Mouse (Mus musculus) spleen, adult 12 weeks (tissue): ENCODE measurements at regions not wholly inside any gene's neighbourhood (a gene's known extent, or its start where the extent isn't known, plus 50 kb on each side); places are given as distances from the start of the nearest gene placed in this dataset.

ENCODE experiments used
- DNase-seq: peaks from one replicate; pipeline ENCODE4 v3.0.0; 2022; ENCODE audit warnings: low spot score

DNA sequence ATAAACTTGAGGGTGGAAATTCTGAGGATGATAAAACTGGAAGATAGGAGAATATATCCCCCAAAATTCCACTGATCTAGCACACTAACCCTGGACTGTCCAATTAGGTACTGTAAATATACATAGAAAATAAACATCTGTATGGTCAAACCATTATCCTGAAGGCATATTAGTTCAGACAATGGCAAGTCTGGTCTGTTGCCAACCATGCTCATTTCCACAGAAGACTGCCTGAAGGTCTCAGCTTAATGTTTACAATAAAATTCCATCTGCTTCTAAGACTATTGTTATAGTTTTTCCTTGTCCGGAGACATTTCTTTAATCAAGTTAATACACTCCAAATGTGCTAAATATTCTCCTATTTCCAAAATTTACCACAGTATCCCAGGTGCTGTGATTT, 441.2 kb downstream of the Sorl1 start:
- no peak for DNase-seq

DNA sequence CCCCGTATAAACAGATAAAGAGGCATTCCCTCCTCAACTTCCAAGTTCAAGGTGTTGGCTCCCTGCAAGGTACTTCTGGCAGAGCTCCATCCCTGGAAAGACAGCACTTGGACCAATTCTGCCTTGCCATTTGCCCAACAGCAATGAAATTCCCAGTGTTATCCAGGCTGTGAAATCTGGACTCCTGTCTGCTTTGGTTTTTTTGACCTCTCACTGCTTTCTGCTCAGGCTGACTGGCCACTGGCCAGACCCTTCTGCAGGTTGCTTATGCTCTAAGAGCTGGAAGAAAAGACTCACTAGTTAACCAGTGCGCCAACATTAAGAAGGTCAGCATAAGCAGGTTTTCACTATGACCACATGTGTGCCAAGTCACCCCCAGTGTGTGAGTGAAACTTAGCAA, 448.4 kb downstream of the Sorl1 start:
- no peak for DNase-seq

DNA sequence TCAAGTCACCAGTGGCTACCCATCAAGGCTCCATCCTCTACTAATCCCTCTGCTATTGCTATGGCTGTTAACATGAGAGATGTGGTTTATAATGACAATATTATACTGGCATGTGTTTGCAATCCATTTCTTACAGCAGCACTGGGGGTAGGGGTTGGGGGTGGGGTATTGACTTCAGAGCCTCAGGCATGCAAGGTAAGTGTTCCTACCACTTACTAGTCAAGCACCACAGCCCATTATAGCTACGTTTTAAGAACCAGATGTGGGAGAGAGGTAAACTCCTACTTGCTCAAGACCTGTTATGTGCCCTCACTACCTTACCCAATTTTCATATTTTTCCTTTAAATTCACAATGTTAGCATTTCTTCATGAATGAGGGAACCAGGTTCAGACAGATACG, 451.1 kb downstream of the Sorl1 start:
- no peak for DNase-seq

DNA sequence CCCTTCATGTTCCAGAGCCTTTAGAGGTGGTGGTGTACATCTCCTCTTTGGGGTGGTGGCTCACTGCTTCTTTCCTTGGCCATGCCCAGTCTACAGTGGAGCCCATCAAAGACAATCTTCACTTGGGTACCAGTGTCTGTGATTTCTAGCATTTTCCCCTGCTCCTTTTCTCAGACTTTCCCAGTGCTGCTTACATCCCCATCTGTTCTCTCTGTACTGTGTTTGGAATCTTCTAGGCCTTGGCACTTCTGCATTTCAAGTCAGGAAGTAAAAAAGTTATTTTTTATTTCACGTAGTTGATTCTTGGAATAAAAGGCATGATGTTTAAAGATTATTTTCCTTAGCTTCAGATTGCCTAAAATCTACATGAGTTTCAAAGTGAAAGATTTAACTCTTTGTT, 455.4 kb downstream of the Sorl1 start:
- DNase-seq, result no peak

DNA sequence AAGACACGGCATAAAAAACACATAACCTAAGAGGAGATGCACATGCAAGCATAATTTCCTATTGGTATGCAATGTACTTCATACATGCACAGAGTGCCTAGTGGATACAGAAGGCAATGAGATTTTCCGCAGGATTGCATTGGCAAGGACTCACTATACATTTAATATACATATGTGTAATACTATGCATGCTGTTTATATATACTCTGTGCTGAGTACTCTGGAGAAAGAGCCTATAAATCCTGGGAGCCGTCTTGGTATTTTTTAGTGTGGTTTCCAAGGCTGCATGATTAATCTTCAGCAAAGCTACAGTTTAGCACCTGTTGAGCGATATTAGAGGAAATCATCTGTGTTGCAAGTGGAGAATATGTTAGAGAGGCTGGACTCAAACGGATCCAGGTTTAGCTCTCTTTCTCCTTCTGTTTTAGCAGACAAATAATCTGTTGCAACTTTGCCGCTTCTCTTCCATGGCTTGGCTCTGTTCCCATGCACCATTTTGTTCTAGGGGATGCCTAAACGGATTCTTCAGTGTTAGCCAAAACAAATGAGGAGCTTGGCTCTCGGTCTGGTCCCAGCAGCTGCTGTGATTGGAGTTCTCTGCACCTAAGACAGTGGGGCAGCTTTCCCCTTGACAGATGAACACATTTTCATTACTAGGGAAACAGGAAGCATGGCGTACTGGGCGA, 459.0 kb downstream of the Sorl1 start:
- no peak for DNase-seq

DNA sequence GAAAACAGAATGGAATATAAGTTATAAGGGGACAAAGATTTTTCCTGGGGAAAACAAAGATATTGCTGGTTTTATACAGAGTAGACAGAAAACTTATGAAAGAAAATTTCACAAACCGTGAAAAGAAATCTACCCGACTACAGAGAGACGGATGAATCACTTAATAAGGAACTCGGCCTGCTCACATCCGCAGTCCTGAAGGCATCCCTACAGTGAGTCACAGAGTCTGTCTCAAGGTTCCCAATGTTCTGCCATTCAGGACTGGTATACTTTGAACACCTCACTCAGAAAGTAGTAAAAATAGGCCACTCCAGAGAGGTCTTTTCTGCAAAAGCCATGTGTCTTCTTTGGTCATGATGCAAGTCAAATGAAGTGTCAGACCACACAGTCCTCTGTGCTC, 463.5 kb downstream of the Sorl1 start:
- DNase-seq, result no peak

DNA sequence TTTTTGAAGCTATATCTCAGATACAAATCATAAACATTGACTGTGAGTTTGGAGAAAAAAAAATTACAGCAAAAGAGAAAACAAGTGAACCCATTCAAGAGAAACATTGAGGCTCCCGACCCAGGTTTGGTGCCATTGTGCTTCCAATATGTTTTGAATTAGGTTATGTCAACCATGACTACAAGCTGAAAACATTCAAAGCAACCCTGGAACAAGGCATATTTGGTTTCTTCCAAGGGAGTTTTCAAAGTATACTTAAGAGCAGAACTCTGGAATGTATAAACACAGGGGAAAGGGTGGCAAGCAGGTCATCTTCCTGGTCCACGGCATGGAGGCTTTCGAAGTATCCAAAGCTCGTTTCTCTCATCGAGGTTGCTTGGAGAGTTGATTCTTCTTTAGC, 464.1 kb downstream of the Sorl1 start:
- no peak for DNase-seq

DNA sequence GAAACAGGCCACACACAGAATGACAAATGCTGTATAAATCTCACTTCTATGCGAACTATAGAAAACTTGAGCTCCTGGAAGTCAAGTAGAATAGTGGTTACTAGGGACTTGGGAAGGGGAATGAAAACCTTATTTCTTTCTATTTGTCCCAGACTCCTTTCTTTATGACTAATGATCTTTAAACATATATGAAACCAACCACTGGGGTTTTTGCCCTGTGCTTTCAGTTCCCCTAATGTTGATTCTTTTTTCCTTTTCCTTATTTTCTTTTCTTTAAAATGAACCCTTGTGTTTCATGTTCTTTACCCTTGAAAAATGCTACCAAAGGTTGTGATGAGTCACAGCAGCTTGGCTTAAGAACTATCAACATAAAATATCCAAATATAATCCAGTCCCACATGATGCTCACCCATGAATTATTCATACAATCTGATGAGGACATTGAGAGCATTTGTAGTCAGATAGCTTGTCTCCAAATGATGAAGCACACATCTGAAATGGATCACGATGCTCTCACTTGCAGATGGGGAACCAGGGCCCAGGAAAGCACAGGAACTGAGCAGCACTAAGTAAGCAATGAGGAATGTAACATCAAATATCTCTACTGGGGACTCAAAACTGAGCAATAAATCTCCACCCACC, 470.2 kb upstream of the Ubash3b start:
- DNase-seq, result no peak

DNA sequence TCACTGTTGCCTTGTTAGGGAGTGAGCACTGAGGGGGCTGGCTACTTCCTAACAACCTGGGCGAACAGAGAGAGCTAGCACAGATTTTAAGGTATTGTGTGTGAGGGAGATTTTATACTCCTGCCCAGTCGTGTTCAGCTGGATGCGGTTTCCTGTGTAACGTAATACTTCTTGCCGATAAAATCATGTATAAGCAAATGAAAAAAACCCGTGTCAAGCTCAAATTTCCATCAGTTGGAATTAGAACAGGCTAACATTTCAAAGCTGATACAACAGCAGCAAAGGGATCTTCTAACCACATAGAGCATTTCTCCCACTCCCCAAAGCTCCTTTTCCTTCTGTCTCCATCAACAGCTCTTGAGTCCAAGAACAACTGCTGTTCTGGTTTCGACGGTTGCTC, 459.8 kb upstream of the Ubash3b start:
- no peak for DNase-seq

DNA sequence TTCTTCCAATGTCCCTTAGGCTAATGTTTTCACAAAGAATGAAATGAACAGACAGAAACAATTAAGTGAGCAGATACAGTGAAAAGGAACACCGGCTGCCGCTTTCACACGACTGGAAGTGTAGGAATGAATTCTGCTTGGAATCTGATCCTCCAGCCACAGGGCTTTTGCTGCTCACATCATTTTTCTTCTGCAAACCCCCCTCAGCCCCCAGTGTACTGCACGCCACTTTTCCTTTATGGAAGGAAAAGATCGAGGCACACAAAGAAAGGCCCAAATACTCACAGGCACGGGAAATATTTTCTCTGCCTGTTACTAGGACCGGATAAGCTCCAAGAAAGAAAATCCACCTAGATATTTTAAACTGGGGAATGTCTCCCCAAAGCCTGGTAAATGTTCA, 452.5 kb upstream of the Ubash3b start:
- DNase-seq, result no peak

DNA sequence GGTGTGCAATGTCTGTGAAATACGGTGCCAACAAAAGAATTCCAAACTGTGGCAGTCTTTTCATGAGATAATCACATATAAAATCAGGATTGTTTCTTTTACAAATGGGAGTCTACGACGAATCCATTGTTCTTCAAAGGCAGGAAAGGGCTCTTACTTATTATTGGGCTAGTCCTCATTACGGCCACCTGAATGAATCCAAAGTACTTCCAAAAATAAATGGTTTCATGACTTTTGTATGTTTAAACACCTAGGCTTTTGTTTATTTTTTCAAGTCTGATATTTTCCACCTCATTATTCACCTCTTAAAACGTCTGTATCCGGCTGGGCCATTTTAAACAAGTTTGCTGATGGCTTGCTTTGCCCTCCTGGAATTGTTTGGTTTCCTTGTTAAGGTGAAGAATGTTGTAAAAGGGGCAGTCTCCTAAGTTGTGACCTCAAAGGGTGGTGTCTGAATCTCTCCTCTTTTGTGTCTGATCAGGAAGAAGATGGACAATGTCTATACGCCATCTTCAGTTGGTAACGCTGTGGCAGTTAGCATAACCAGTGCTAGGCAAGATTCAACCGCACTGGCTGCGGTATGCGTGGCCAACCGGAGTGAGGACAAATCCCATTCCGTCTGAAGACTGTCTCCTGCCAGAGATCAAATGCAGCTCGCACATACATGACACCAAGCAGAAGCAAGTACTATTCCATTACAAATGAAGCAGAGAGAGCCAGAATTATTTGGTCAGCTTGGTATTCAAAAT, 451.5 kb upstream of the Ubash3b start:
- no peak for DNase-seq

DNA sequence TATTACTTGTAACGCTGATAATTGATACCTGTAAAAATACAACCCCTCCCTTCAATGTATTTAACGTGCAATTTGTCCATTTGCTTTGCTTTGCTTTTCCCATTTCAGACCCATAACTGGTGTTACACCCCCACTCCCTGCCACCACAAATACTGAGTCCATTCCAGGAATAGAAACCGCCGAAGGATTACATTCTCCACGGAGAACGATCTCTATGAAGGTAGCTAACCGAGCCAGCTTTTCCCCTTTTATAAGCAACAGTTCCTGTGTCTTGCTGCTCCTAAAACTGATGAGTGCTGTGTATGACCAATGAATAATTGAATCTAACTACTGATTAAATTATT, 450.9 kb upstream of the Ubash3b start:
- DNase-seq, result no peak

DNA sequence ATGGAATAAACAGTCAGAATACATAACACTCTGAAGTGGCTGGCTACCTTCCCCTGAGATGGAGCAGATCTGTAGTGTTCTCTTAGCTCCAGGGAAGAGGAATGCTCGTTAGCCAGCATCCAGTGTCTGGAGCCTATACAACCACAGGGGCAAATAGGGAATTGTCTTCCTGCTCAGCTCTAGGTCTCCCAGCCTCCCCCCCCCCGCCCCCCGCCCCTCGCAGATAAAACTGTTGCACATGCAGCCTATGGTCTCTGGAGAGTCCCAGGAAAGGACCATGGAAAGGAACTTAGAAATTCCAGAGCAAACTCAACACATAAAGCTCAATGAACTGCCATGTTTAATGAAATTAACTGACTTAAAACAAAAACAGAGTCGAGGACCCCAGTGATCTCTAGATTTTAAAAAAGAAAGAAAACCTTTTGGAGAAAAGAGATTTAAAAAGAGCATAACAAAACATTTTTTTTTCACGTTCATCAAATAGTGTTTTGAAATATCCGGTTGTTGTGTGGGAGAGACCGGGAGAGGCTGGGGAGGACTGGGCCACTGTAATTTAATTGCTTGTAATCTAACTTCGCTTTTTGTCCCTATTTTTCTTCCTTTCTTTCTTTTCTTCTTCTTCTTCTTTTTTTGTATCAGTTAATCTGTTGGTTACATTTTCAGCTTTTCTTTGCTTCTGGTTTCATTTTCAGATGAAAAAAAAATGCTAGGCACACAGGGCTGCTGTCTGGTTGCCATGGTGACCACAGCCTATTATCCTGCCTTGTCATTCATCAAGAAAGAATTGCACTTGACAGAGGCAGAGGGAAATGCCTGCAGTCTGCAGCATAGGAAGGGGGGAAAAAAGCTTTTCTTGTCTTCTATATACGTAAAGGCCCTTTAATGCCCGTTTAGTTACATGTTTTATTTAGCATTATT, 450.3 kb upstream of the Ubash3b start:
- DNase-seq, result no peak

DNA sequence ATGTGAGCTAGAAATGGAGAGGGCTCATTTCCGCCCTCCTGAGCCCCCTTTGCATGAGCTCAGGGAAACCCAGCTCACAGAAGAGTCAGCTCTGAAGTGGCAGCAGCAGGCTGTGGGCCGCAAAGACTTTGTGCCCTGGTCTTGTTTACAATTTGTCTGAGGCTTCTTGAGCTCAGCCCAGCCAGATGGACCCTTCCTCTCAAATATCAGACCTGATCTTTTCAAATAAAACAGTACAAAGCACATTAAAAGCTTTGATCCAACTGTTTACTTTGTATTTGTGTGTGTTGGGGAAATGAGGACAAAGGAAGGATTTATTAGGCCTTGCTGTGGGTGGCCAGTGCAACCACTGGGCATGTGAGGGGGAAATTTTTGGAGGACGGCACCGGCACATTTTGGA, 448.9 kb upstream of the Ubash3b start:
- no peak for DNase-seq

DNA sequence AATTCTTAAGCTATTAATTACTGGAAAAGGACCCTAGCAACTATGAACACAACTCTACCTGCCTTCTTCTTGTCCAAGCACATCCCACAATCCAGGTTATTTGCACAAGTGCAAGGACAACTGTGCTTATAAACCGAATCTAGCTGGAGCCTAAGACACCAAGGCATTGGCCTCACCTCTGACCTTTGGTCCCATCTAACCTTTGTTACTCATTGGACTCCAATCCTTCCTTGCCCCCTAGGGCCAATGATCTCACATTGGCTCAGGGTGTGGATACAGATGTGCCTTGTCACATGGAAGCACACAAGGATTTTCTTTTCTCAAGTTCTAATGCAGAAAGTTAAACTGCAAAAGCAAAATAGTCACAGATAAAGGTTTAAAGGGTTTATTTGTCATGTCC, 444.6 kb upstream of the Ubash3b start:
- no peak for DNase-seq

DNA sequence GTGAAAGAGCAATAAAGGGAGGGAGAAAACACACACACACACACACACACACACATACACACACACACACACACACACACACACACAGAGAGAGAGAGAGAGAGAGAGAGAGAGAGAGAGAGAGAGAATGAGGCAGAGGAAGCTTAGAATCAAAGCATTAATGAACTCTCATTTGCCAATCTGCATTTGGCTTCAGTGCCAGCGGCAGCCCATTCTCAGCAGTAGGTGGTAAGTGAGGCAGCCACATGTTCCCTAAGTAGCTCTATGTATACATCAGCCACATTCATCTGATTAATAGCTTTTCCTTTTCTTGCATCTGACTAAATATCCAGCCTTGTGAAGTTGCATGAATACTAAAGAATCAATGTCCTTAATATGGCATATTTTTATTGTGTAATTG, 443.4 kb upstream of the Ubash3b start:
- DNase-seq, result no peak

DNA sequence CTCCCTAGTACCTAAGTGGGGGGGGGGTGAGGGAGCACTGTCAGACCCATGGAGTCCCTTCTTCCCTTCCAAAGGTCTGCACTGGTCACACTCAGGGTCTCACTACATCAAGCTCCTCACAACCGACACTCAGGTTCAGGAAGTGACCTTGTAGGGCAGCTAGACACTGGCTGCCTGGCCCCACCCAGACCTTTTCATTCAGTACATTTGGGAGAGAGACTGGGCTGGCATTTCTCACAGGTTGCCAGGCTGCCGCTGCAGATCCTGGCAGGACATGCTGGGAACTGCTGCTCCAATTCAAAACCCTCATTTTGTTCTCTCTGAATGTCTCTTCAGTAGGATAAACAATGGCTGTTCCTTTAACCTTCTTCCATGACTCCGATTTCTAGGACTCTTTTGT, 439.3 kb upstream of the Ubash3b start:
- no peak for DNase-seq

DNA sequence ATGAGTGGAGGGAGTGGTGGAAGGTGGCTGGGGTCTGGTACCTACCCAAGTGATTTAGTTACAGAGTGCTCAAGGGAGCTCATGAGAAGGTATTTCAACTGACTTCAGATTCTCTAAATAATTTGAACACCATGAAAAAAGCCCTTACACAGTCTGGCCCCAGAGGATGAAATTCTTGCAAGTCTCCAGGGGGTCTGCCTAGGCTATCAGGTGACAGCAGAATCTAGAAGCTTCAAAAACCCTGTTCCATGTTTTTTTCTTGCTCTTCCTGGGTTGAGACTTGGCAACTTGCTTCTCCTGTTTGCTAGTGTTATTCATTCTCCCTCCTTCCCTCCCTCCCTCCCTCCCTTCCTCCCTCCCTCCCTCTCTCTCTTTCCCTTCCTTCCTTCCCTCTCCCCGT, 438.4 kb upstream of the Ubash3b start:
- DNase-seq, result no peak

DNA sequence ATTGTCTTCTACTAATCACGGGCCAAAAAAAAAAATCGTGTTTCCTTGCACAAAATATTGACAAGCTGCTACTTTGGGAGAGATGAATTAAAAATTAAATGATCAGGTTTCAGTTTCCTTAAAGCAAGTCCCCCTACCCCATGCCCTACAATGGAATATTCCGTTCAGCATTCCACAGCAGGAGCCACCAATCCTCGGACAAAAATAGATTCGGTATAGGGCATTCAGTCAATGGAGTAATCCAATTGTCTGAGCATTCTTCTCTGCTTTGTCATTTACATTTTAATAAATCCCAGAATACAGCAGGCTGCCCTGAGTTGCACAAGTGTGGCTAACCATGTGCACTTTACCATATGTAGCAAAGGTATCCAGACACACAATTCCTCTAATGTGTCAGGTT, 434.3 kb upstream of the Ubash3b start:
- DNase-seq, result no peak

DNA sequence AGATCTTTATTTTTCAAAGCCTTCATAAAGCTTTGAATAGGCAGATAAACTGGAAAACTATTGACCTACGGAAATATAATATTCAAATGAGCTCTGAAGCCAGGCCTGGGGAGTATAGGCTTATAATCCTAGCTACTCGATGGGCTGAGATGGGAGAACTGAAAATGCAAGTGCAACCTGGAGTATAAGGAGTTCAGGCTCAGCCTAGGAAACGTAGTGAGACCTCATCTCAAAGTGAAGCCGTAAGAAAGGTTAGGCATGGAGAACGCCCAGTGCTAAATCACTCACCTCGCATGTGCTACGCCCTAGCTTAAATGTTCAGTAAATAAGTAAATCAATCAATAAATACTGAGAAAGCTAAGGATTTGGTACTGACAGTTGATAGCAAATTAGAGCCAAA, 432.5 kb upstream of the Ubash3b start:
- DNase-seq, result no peak

DNA sequence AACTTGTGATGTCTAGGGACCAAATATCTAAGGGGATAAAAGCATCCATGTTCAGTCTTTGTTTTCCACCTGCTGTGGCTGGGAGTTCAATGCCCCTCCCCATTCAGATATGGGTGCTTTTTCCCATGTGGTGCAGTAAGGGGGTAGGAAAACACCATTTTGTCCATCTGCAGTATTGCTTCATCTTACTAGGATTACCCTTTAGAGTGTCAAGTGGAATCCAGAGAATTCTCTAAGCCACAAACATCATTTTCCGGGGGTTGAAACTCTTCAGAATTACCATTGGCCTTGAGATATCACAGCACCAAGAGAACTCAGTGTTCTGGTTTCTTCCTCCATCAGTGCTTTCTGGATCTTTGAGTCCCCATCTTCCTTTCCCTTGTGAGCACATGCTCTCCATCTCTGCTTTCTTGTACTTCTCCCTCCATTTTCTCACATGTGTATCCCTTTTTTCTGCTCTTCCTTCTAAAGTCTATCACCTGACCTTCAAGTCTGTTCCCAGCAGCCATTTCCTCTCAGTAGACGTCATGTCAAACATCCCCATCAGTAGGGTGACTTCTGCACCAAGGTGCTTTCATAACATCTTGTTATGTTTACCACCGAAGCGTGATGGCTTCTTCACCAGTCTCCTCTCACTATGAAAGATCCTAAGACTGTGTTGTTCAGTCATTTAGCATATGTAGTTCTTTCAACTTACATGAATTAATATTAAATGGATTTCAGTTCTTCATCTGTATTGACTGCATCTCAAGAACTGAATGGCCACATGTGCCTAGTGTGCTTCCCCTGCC, 431.6 kb upstream of the Ubash3b start:
- DNase-seq, result no peak

DNA sequence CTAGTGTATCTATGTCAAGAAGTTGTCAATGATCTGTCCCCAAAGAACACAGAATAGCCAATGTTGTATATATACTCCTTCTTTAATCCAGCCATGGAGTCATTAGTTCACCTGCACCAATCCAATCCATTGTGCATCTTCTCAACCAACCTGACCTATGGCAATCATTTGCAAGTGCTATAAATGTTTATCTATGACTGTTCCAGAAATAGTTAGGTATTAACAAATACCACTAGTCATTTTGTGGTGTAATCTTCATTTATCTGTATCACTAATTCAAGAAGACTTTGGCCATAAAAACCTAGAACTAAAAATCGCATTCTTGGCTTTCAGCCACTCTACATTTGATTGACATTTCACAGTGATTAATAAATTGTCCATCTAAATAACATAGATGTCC, 430.6 kb upstream of the Ubash3b start:
- no peak for DNase-seq
